Mouse (Mus musculus) left cerebral cortex, adult 18-20 months (tissue): ENCODE results near the gene Mgat5. TPM values are rescaled to one million over a fixed set of nuclear protein-coding genes. Genes with fewer than 3 reads are reported as not detected.

ENCODE experiments used
- DNase-seq, 2 experiments: peaks; one replicate each; pipeline ENCODE4 v3.0.0; 2021 to 2022; ENCODE audit warnings: low spot score in 2 of 2, mixed read lengths in 1 of 2
- total RNA-seq, 2 experiments: library from RNA; stranded (reverse); gene quantifications; 2 replicates each; pipeline ENCODE4 v1.2.3; 2021

Mgat5 gene
- total RNA-seq, 2 experiments from 2014 or later, result 70.4 to 74.1 TPM

GRCm38 (mm10) chr1:127303791-127304190, 99.0 kb downstream of the Mgat5 start:
- DNase-seq, result no peak

- no peak for DNase-seq
Observed at GRCm38 (mm10) chr1:127304281-127304680, 99.5 kb downstream of the Mgat5 start.

GRCm38 (mm10) chr1:127305582-127305981, 100.8 kb downstream of the Mgat5 start:
- no peak for DNase-seq

GRCm38 (mm10) chr1:127306024-127306771, 101.4 kb downstream of the Mgat5 start:
- peak in 1 of 2 experiments; percentile 26 for DNase-seq

GRCm38 (mm10) chr1:127307361-127307760, 102.5 kb downstream of the Mgat5 start:
- DNase-seq, result no peak

GRCm38 (mm10) chr1:127308207-127308725, 103.5 kb downstream of the Mgat5 start:
- DNase-seq, result no peak

GRCm38 (mm10) chr1:127308989-127309701, 104.3 kb downstream of the Mgat5 start:
- DNase-seq, result no peak

GRCm38 (mm10) chr1:127310011-127310410, 105.2 kb downstream of the Mgat5 start:
- no peak for DNase-seq

- no peak for DNase-seq
Observed at GRCm38 (mm10) chr1:127310703-127311102, 105.9 kb downstream of the Mgat5 start.

GRCm38 (mm10) chr1:127313652-127314350, 109.0 kb downstream of the Mgat5 start:
- DNase-seq, result no peak

GRCm38 (mm10) chr1:127315763-127316627, 111.2 kb downstream of the Mgat5 start:
- DNase-seq, result no peak

GRCm38 (mm10) chr1:127316651-127317050, 111.8 kb downstream of the Mgat5 start:
- no peak for DNase-seq

- DNase-seq, result no peak
Observed at GRCm38 (mm10) chr1:127317541-127317940, 112.7 kb downstream of the Mgat5 start.

GRCm38 (mm10) chr1:127318486-127318885, 113.7 kb downstream of the Mgat5 start:
- DNase-seq, result no peak

GRCm38 (mm10) chr1:127319768-127320167, 115.0 kb downstream of the Mgat5 start:
- peak; percentile 25 to 59 for DNase-seq

- no peak for DNase-seq
Observed at GRCm38 (mm10) chr1:127320956-127321355, 116.1 kb downstream of the Mgat5 start.

- no peak for DNase-seq
Observed at GRCm38 (mm10) chr1:127321638-127322037, 116.8 kb downstream of the Mgat5 start.

GRCm38 (mm10) chr1:127322169-127322805, 117.5 kb downstream of the Mgat5 start:
- no peak for DNase-seq

- DNase-seq, result no peak
Observed at GRCm38 (mm10) chr1:127325601-127326198, 120.9 kb downstream of the Mgat5 start.

GRCm38 (mm10) chr1:127327773-127328172, 123.0 kb downstream of the Mgat5 start:
- DNase-seq, result no peak
